Mouse (Mus musculus) embryonic fibroblast, embryonic 13.5 days (primary cell): ENCODE results near the gene Snx7.

Source experiments
- CTCF ChIP-seq: IDR thresholded peaks from 2 replicates; pipeline ENCODE4 v1.5.1; 2011; ENCODE audit warnings: mild to moderate bottlenecking, control low read depth, low read length, moderate library complexity, borderline replicate concordance; ENCODE audit not compliant: insufficient read depth
- POLR2A ChIP-seq: IDR thresholded peaks from 2 replicates; pipeline ENCODE4 v1.6.1; 2011; ENCODE audit warnings: low read depth, mild to moderate bottlenecking, control low read depth, low read length, moderate library complexity

DNA sequence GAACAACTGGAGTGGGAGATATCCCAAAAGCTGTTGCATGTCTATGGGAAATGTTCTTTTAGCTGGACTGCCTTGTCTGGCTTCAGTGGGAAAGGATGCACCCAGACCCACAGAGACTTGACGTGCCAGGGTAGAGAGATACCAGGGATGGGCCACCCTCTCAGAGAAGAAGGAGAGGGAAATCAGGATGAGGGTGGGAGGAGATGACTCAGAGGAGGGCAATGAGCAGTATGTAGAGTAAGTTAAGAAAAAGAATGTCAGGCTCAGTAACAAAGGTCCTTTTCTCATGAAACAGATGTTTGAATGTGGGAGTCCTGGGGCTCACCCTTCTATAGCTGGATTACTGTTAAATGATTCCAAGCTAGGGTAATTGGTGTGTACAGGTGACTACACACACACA, 26.1 kb downstream of the Snx7 start:
- TF ChIP-seq CTCF (no peak), POLR2A (no peak)
